Mouse (Mus musculus): Measurements from ENCODE around the gene Irf5.

DNA sequence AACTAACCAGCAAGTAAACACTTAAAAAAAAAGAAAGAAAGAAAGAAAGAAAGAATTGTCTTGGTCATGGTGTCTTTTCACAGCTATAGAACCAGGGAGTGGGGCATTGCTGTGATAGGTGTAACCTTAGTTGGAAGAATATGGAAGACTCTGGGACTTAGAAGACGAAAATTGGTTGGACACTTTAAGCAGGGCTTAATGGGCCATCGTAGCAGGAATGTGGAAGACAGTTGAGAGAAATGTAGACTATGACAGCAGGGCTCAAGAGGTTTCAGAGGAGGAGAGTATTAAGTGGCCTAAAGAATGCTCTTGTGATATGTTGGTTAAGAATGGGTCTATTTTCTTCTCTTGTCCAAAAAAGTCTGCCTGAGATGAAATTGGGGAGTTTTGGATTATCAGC is 19.2 kb downstream of the Irf5 start:
- TF ChIP-seq EP300 (IDR thresholded peaks at IDR 0.05; ENCODE audit: low read depth) (no peak), CTCF (IDR thresholded peaks at IDR 0.05; ENCODE audit: low read depth) (no peak)
